Mouse (Mus musculus): ENCODE measurements around the gene Tmem175. TPM values are rescaled to one million over a fixed set of nuclear protein-coding genes. Genes with fewer than 3 reads are reported as not detected.

Gene Tmem175
- polyA plus RNA-seq, 1 experiment: 33.2 TPM

DNA sequence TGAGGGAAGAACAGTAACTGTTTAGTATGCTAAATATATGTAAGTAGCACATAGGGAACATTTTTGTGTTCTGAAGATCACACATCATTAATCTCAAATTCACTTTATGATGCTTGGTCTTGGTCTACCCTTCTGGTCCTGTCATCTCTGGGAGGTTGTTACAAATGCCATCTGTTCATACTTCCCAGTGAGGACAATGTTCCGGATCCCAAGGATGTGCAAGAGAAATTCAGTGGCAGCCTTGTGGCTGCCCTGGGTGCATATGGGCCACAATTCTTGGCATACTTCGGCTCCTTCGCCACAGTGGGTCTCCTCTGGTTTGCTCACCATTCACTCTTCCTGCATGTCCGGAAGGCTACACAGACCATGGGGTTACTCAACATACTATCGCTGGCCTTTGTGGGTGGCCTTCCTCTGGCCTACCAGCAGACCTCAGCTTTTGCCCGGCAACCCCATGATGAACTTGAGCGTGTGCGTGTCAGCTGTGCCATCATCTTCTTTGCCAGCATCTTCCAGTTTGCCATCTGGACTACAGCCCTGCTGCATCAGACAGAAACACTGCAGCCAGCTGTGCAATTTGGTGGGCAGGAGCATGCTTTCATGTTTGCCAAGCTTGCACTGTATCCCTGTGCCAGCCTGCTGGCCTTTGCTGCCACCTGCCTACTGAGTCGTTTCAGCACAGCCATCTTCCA, 16.2 kb downstream of the Tmem175 start:
- H3K4me1 ChIP-seq (ENCODE audit: control insufficient read depth, insufficient read depth, insufficient read length): no peaks in the 10 kb centered on the region
- peaks cover 38% of the 10 kb centered on the region for H3K36me3 ChIP-seq (ENCODE audit: control insufficient read depth, insufficient read depth, low read length)
- TF ChIP-seq POLR2A (IDR thresholded peaks at IDR 0.05; ENCODE audit: low read depth, low read length) (no peak), CTCF (IDR thresholded peaks at IDR 0.05; ENCODE audit: extremely low read depth, insufficient read depth, insufficient read length, insufficient replicate concordance) (no peak)
- DNase-seq (ENCODE audit: low read depth in 1 of 2, low spot score in 2 of 2): no peak
- WGBS: 94% methylated on average over 9 of the region's 9 CpGs
- H3K27ac ChIP-seq (ENCODE audit: insufficient read depth, low read length): no peak overlapping the region
- H3K27me3 ChIP-seq (ENCODE audit: control insufficient read depth, insufficient read depth, low read length): no peaks in the 10 kb centered on the region
- H3K4me3 ChIP-seq (ENCODE audit: extremely low read depth, insufficient read depth, insufficient read length): no peak overlapping the region

- no peak for DNase-seq (ENCODE audit: low read depth in 1 of 2, low spot score in 2 of 2)
- TF ChIP-seq CTCF (IDR thresholded peaks at IDR 0.05; ENCODE audit: extremely low read depth, insufficient read depth, insufficient read length, insufficient replicate concordance) (no peak), POLR2A (IDR thresholded peaks at IDR 0.05; ENCODE audit: low read depth, low read length) (no peak)
- whole genome bisulfite sequencing: 97% methylated on average over 3 of the region's 3 CpGs
Observed at GRCm38 (mm10) chr5:108646343-108646660, 16.7 kb downstream of the Tmem175 start.

DNA sequence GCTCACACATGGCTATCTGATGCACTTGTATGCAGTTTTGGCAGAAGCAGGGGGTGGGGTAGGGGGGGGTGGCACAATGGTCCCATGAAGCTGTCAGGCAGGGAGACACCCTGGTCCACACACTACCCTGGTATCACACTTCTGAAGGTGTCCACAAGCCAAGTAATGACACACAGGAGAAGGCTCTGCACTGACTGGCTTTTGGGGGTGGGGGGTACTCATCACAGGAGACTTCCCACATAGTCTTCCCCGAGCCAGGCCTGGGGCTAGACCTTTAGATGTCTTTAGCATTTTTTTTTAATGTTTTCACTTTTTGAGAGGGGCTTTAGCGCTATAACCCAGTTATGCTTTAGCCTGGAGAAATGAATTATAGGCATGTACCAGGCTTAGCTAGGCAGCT, 17.7 kb downstream of the Tmem175 start:
- WGBS: 89% methylated on average over 2 of the region's 2 CpGs
- Histone ChIP-seq H3K4me3 (ENCODE audit: extremely low read depth, insufficient read depth, insufficient read length) (no peak overlapping the region), H3K27me3 (ENCODE audit: control insufficient read depth, insufficient read depth, low read length) (no peaks in the 10 kb centered on the region), H3K27ac (ENCODE audit: insufficient read depth, low read length) (no peak overlapping the region), H3K36me3 (ENCODE audit: control insufficient read depth, insufficient read depth, low read length) (peaks cover 34% of the 10 kb centered on the region), H3K4me1 (ENCODE audit: control insufficient read depth, insufficient read depth, insufficient read length) (no peaks in the 10 kb centered on the region)
- DNase-seq (ENCODE audit: low read depth in 1 of 2, low spot score in 2 of 2): no peak
- no peak for TF ChIP-seq POLR2A (IDR thresholded peaks at IDR 0.05; ENCODE audit: low read depth, low read length)
- TF ChIP-seq CTCF (IDR thresholded peaks at IDR 0.05; ENCODE audit: extremely low read depth, insufficient read depth, insufficient read length, insufficient replicate concordance): no peak

More at GRCm38 (mm10) chr5:108646343-108646660, 16.7 kb downstream of the Tmem175 start:
- no peak overlapping the region for H3K27ac ChIP-seq (ENCODE audit: insufficient read depth, low read length)
- peaks cover 38% of the 10 kb centered on the region for H3K36me3 ChIP-seq (ENCODE audit: control insufficient read depth, insufficient read depth, low read length)
- no peaks in the 10 kb centered on the region for H3K27me3 ChIP-seq (ENCODE audit: control insufficient read depth, insufficient read depth, low read length)
- H3K4me3 ChIP-seq (ENCODE audit: extremely low read depth, insufficient read depth, insufficient read length): no peak overlapping the region
- no peaks in the 10 kb centered on the region for H3K4me1 ChIP-seq (ENCODE audit: control insufficient read depth, insufficient read depth, insufficient read length)

DNA sequence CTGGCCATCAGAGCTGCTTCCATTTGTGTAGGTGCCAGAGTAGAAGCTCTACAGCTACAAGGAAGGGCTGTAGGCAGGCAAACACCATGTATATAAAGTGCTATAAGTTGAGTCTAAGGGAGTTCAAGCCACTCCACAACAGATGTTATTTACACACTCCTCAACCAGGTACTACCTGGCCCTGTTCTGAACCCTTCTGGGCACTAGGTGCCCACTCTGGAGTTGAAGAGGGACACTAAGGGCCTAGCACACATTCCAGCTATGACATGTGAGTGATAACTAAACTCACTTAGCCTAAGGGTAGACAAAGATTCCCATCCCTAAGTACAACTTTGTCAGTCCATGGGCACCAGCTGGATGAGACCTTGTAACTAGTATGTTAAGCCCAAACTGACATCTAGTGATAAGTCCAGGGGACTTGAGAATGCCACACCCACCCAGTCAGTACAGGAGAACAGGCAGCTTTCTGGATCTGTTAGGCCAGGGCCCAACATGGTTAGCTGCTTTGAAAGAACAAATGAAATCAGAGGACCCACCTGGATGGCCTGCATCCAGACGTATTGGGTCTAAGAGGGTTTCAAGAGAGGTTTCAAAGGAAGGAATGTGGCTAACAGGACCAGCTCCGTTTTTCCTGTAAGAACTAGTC, 18.4 kb downstream of the Tmem175 start:
- no peaks in the 10 kb centered on the region for H3K4me1 ChIP-seq (ENCODE audit: control insufficient read depth, insufficient read depth, insufficient read length)
- no peak overlapping the region for H3K27ac ChIP-seq (ENCODE audit: insufficient read depth, low read length)
- no peak for DNase-seq (ENCODE audit: low read depth in 1 of 2, low spot score in 2 of 2)
- H3K4me3 ChIP-seq (ENCODE audit: extremely low read depth, insufficient read depth, insufficient read length): no peak overlapping the region
- WGBS: 97% methylated on average over 2 of the region's 2 CpGs
- peaks cover 35% of the 10 kb centered on the region for H3K36me3 ChIP-seq (ENCODE audit: control insufficient read depth, insufficient read depth, low read length)
- H3K27me3 ChIP-seq (ENCODE audit: control insufficient read depth, insufficient read depth, low read length): no peaks in the 10 kb centered on the region
- TF ChIP-seq CTCF (IDR thresholded peaks at IDR 0.05; ENCODE audit: extremely low read depth, insufficient read depth, insufficient read length, insufficient replicate concordance) (no peak), POLR2A (IDR thresholded peaks at IDR 0.05; ENCODE audit: low read depth, low read length) (no peak)

- Histone ChIP-seq H3K27ac (ENCODE audit: insufficient read depth, low read length) (no peak overlapping the region), H3K4me3 (ENCODE audit: extremely low read depth, insufficient read depth, insufficient read length) (no peak overlapping the region), H3K27me3 (ENCODE audit: control insufficient read depth, insufficient read depth, low read length) (no peaks in the 10 kb centered on the region), H3K36me3 (ENCODE audit: control insufficient read depth, insufficient read depth, low read length) (peaks cover 39% of the 10 kb centered on the region), H3K4me1 (ENCODE audit: control insufficient read depth, insufficient read depth, insufficient read length) (no peaks in the 10 kb centered on the region)
- TF ChIP-seq CTCF (IDR thresholded peaks at IDR 0.05; ENCODE audit: extremely low read depth, insufficient read depth, insufficient read length, insufficient replicate concordance) (no peak), POLR2A (IDR thresholded peaks at IDR 0.05; ENCODE audit: low read depth, low read length) (no peak)
- no peak for DNase-seq (ENCODE audit: low read depth in 1 of 2, low spot score in 2 of 2)
- WGBS: 96% methylated on average over 11 of the region's 11 CpGs
Observed at GRCm38 (mm10) chr5:108648937-108649576, 19.5 kb downstream of the Tmem175 start.

- Histone ChIP-seq H3K36me3 (ENCODE audit: control insufficient read depth, insufficient read depth, low read length) (peaks cover 45% of the 10 kb centered on the region), H3K27me3 (ENCODE audit: control insufficient read depth, insufficient read depth, low read length) (no peaks in the 10 kb centered on the region), H3K27ac (ENCODE audit: insufficient read depth, low read length) (no peak overlapping the region), H3K4me3 (ENCODE audit: extremely low read depth, insufficient read depth, insufficient read length) (no peak overlapping the region), H3K4me1 (ENCODE audit: control insufficient read depth, insufficient read depth, insufficient read length) (no peaks in the 10 kb centered on the region)
- TF ChIP-seq POLR2A (IDR thresholded peaks at IDR 0.05; ENCODE audit: low read depth, low read length) (no peak), CTCF (IDR thresholded peaks at IDR 0.05; ENCODE audit: extremely low read depth, insufficient read depth, insufficient read length, insufficient replicate concordance) (no peak)
- WGBS: 91% methylated on average over 7 of the region's 7 CpGs
- DNase-seq (ENCODE audit: low read depth in 1 of 2, low spot score in 2 of 2): no peak
Observed at GRCm38 (mm10) chr5:108650341-108650740, 20.8 kb downstream of the Tmem175 start.

Data from spleen, adult 2 months (tissue).